Mouse (Mus musculus) cortical plate, adult 2 months (tissue): ENCODE measurements around the gene Gm12184.

Experiments
- CTCF ChIP-seq: fragments of 200-500 bp; IDR thresholded peaks from 2 replicates; pipeline ENCODE4 v1.5.1; 2011; ENCODE audit warnings: mild to moderate bottlenecking, control low read depth, low read length; ENCODE audit not compliant: insufficient read depth; ENCODE audit errors: extremely low read depth
- POLR2A ChIP-seq: fragments of 200-500 bp; IDR thresholded peaks from 2 replicates; pipeline ENCODE4 v1.6.1; 2011; ENCODE audit warnings: mild to moderate bottlenecking, low read length, control low read depth; ENCODE audit not compliant: insufficient read depth; ENCODE audit errors: extremely low read depth

GRCm38 (mm10) chr11:48787455-48788211 is 38.8 kb downstream of the Gm12184 start:
- TF ChIP-seq CTCF = no peak
- no peak for TF ChIP-seq POLR2A
